8 mouse cellular contexts compared by ENCODE assay signal in genomic region chr2:26132628-26133551, GRCm38 (mm10). TPM values are rescaled to one million over a fixed set of nuclear protein-coding genes. Genes with fewer than 3 reads are reported as not detected.
DNase-seq lines count a peak whose midpoint lies in the region; ATAC-seq lines count a peak whose summit lies in the region.

No protein-coding gene starts in this region.

- no peaks in the 10 kb centered on the region for H3K36me3 ChIP-seq in embryonic facial prominence, embryonic 12.5 days
- H3K36me3 ChIP-seq in midbrain, embryonic 11.5 days (ENCODE audit: control insufficient read depth, insufficient read depth, low read length): no peaks in the 10 kb centered on the region

- peak; percentile 16 for DNase-seq in thymus, postnatal 25 days
- DNase-seq in thymus, postnatal 0 days (ENCODE audit: low spot score): no peak
- peak; percentile 99 for DNase-seq in heart, adult 11 months
- peak; percentile 91 for DNase-seq in kidney, adult 18-20 months
- peak; percentile 92 for DNase-seq in left cerebral cortex, postnatal 4 days
- peak; percentile 97 for DNase-seq in midbrain, embryonic 11.5 days (ENCODE audit: low spot score, missing footprints)
- DNase-seq in spleen, postnatal 36 days (ENCODE audit: low spot score in 2 of 2): peak; percentile 43 to 49

- peak overlapping the region; percentile 54 for H3K4me2 ChIP-seq in embryonic facial prominence, embryonic 12.5 days (replicated peaks)
- H3K4me2 ChIP-seq in midbrain, embryonic 11.5 days: peak overlapping the region; percentile 60

- intact Hi-C loops in left cerebral cortex, postnatal 4 days (cut with DNase I): no loop called here

- peak overlapping the region; percentile 91 for H3K27ac ChIP-seq in embryonic facial prominence, embryonic 12.5 days
- peak overlapping the region; percentile 91 for H3K27ac ChIP-seq in midbrain, embryonic 11.5 days (ENCODE audit: low read depth, low read length)

- H3K9ac ChIP-seq in embryonic facial prominence, embryonic 12.5 days: peak overlapping the region; percentile 56
- peak overlapping the region; percentile 68 for H3K9ac ChIP-seq in midbrain, embryonic 11.5 days (ENCODE audit: low read length)

- 3% methylated on average over 25 of the region's 25 CpGs for WGBS in embryonic facial prominence, embryonic 12.5 days
- 4% methylated on average over 25 of the region's 25 CpGs for WGBS in midbrain, embryonic 11.5 days

- peak overlapping the region; percentile 22 for H3K4me3 ChIP-seq in embryonic facial prominence, embryonic 12.5 days
- H3K4me3 ChIP-seq in midbrain, embryonic 11.5 days (ENCODE audit: low read depth, low read length): peak overlapping the region; percentile 23

- peaks cover 20% of the 10 kb centered on the region for H3K4me1 ChIP-seq in embryonic facial prominence, embryonic 12.5 days
- H3K4me1 ChIP-seq in midbrain, embryonic 11.5 days (ENCODE audit: control insufficient read depth, insufficient read depth, low read length): peaks cover 21% of the 10 kb centered on the region

- H3K9me3 ChIP-seq in embryonic facial prominence, embryonic 12.5 days: no peaks in the 10 kb centered on the region
- no peaks in the 10 kb centered on the region for H3K9me3 ChIP-seq in midbrain, embryonic 11.5 days (ENCODE audit: control insufficient read depth, low read length)

- peak; percentile 52 for ATAC-seq in embryonic facial prominence, embryonic 12.5 days (ENCODE audit: insufficient number of reproducible peaks, insufficient read depth, low FRiP score, low TSS enrichment)
- ATAC-seq in midbrain, embryonic 11.5 days (ENCODE audit: low FRiP score): peak; percentile 84

- no peaks in the 10 kb centered on the region for H3K27me3 ChIP-seq in embryonic facial prominence, embryonic 12.5 days
- no peaks in the 10 kb centered on the region for H3K27me3 ChIP-seq in midbrain, embryonic 11.5 days (ENCODE audit: control insufficient read depth, insufficient read depth, low read length)

RNA-seq across cellular contexts. Expression of gene Nacc2, which starts 9.9 kb away (rescaled TPM):
- 2.2 and 2.8 TPM in 2 replicates for polyA plus RNA-seq in thymus, postnatal 0 days (2015; fragmentation: Nextera tagmentation; extraction: Ambion mirVana)
- polyA plus RNA-seq in embryonic facial prominence, embryonic 12.5 days (2016; fragmentation: Nextera tagmentation; extraction: Ambion mirVana): 6.8 and 7.7 TPM in 2 replicates
- total RNA-seq in left cerebral cortex, postnatal 4 days (2021): 10 to 100 TPM; 24.6 to 26.5 TPM
- 4.0 and 4.5 TPM in 2 replicates for polyA plus RNA-seq in midbrain, embryonic 11.5 days (2014; fragmentation: Nextera tagmentation; extraction: Ambion mirVana)
